Mouse (Mus musculus) gastrocnemius, postnatal 4 days (tissue): ENCODE measurements around the gene Gm5127. TPM values are rescaled to one million over a fixed set of nuclear protein-coding genes. Genes with fewer than 3 reads are reported as not detected.

ENCODE experiments used
- DNase-seq, 2 experiments: peaks; one replicate each; pipeline ENCODE4 v3.0.0; 2021 to 2022; ENCODE audit warnings: low spot score in 2 of 2, mixed read lengths in 2 of 2
- long read RNA-seq, 2 experiments: library from polyadenylated mRNA; stranded (forward); transcript quantifications; one replicate each; pipeline ENCODE4 v2.0.0; 2021
- total RNA-seq, 2 experiments: library from RNA; stranded (reverse); gene quantifications; 2 replicates each; pipeline ENCODE4 v1.2.3; 2021

The Gm5127 gene
- total RNA-seq = under 1 TPM; 0.20 to 0.23 TPM
- long read RNA-seq, experiment 1, partial matches to known transcripts = 0 of 1 reads
- long read RNA-seq, experiment 1, other reads (novel, unspliced or antisense) = 1 of 1 reads
- long read RNA-seq, experiment 2 = 0 reads

- no peak for DNase-seq
Observed at GRCm38 (mm10) chrX:106582886-106583285, at the start of gene Gm5127. TSS of gene Gm5127 (plus strand) at chrX:106583186.

- DNase-seq = no peak
Observed at GRCm38 (mm10) chrX:106536359-106536758, 46.6 kb upstream of the Gm5127 start.

GRCm38 (mm10) chrX:106555457-106555856 lies 27.5 kb upstream of the Gm5127 start:
- no peak for DNase-seq

GRCm38 (mm10) chrX:106578966-106579365 lies 4.0 kb upstream of the Gm5127 start:
- DNase-seq = no peak

- DNase-seq = no peak
Observed at GRCm38 (mm10) chrX:106580410-106580809, 2.6 kb upstream of the Gm5127 start.

GRCm38 (mm10) chrX:106582197-106582596 lies 789 bp upstream of the Gm5127 start:
- DNase-seq = no peak

- no peak for DNase-seq
Observed at GRCm38 (mm10) chrX:106593914-106594313, 10.9 kb downstream of the Gm5127 start.

- no peak for DNase-seq
Observed at GRCm38 (mm10) chrX:106595904-106596303, 12.9 kb downstream of the Gm5127 start.

GRCm38 (mm10) chrX:106602574-106603258 lies 19.7 kb downstream of the Gm5127 start:
- DNase-seq = no peak

- DNase-seq = no peak
Observed at GRCm38 (mm10) chrX:106603386-106603785, 20.4 kb downstream of the Gm5127 start, which contains the start of gene Cysltr1. TSS of gene Cysltr1 (minus strand) at chrX:106603679.

GRCm38 (mm10) chrX:106622512-106622911 lies 39.5 kb downstream of the Gm5127 start:
- no peak for DNase-seq

- DNase-seq = no peak
Observed at GRCm38 (mm10) chrX:106623667-106624066, 40.7 kb downstream of the Gm5127 start.

- no peak for DNase-seq
Observed at GRCm38 (mm10) chrX:106628514-106628913, 45.5 kb downstream of the Gm5127 start.

- DNase-seq = no peak
Observed at GRCm38 (mm10) chrX:106633543-106633942, 50.6 kb downstream of the Gm5127 start.

GRCm38 (mm10) chrX:106634799-106635541 lies 52.0 kb downstream of the Gm5127 start:
- no peak for DNase-seq

- DNase-seq = no peak
Observed at GRCm38 (mm10) chrX:106662101-106662500, 79.1 kb downstream of the Gm5127 start.

GRCm38 (mm10) chrX:106704590-106704989 lies 121.6 kb downstream of the Gm5127 start:
- no peak for DNase-seq

- DNase-seq = no peak
Observed at GRCm38 (mm10) chrX:106717160-106717559, 134.2 kb downstream of the Gm5127 start.

- DNase-seq = no peak
Observed at GRCm38 (mm10) chrX:106742241-106742640, 159.3 kb downstream of the Gm5127 start.

- no peak for DNase-seq
Observed at GRCm38 (mm10) chrX:106755272-106755671, 172.3 kb downstream of the Gm5127 start.
